Mouse (Mus musculus) liver, postnatal 0 days (tissue): ENCODE measurements around the gene Suclg2.

Source experiments
- CTCF ChIP-seq: sonication (generic); IDR thresholded peaks from 2 replicates; pipeline ENCODE4 v1.5.1; 2016; ENCODE audit warnings: antibody characterized with exemption, low read depth
- EP300 ChIP-seq: IDR thresholded peaks from 2 replicates; pipeline ENCODE4 v1.6.1; 2016; ENCODE audit warnings: antibody characterized with exemption, low read depth, mild to moderate bottlenecking

DNA sequence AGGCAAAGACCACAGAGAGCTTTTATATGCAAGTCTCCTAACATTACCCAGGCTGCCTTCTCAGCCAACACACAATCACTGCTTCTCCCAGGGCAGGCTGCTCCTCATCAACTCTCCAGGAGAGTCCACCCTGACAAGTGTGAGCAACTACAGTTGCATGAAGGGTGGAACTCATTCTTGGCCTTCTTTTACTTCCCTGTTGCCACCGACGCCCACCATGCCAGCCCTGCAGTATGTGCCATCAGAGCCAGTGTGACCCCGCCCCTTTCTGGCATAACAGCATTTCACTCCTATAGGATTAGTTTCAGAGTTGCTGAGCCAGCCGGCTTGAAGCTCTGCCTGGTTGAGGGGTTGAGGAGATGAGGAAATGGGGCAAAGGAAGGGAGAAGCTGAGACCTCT is 138.8 kb downstream of the Suclg2 start:
- TF ChIP-seq EP300 = no peak
- TF ChIP-seq CTCF = no peak
